Mouse (Mus musculus): ENCODE data around the gene C1qtnf4. TPM values are rescaled to one million over a fixed set of nuclear protein-coding genes. Genes with fewer than 3 reads are reported as not detected.

Gene C1qtnf4
- 0.76 and 0.90 TPM in 2 replicates for polyA plus RNA-seq (2012)

DNA sequence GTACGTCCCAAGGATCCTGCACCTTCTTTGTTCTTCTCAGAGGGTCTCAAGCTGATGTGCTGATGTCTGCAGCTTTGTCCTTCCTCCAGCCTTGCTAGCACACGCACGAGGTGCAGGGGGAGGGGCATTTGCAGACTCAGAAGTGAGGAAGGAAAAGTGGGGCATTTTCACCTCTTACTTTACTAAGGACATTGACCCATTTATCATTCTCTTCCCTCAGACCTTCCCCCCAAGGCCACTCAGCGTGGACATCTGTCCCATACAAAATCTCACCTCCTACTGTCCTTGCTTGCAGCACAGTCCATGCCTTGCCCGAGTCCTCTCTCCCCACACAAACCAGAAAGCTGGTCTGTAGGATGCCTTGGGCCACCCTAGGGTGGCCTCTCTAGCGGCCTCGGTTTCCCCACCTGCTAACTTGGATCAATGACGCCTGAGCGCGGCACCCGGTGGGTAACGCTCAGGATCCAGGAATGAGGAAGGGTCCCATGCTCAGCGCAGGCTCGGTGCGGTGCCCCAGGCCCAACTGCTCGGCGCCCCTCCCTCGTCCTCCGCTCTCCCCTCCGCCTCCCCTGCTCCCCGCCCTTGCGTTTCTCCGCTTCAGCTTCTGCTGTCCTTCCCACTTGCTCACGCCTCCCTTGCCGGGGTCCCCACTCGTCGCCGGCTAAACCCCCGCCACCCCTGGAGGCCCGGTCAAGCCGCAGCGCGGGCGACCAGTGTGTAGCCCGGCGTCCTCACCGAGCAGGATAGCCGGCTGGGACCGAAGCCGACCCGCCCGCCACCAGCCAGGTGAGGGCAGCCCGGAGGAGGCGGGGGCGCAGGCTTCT is at the start of gene C1qtnf4:
Gene C1qtnf4 (plus strand): TSS at position 643 of the 824 bp plus-strand sequence.

DNA sequence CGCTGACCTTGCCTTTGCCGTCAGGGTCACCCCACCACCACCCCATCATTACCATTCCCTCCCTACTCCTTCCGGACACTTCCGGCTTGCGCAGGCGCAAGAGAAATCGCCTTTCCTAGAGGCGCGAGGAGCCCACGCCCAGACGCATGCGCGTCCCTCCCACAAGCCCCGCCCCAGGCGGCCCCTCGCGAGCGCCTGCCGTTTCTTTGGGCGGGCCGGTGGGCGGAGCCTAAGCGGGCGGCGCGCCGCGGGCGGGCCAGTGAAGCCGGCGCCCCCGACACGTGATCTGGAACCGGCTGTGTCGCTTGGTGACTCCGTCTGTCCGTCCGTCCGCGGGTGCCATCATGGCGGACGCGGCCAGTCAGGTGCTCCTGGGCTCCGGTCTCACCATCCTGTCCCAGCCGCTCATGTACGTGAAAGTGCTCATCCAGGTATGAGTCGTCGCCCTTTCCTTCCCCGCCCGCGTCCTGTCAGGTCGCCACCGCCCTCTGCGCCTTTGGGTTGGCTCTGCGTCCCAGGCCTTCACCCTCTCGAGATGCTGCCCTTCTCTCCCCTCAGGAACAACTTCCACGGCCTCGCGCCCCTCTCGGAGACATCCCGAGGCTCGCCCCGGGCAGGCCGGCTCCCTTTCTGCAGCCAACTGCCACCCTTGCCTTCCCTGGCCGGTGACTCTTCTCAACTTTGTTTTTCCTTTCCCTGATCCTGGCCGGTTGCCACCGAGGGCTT is 38.5 kb upstream of the C1qtnf4 start, which contains the start of gene Mtch2:
Gene Mtch2 (plus strand): TSS at position 201 of the 726 bp plus-strand sequence.

DNA sequence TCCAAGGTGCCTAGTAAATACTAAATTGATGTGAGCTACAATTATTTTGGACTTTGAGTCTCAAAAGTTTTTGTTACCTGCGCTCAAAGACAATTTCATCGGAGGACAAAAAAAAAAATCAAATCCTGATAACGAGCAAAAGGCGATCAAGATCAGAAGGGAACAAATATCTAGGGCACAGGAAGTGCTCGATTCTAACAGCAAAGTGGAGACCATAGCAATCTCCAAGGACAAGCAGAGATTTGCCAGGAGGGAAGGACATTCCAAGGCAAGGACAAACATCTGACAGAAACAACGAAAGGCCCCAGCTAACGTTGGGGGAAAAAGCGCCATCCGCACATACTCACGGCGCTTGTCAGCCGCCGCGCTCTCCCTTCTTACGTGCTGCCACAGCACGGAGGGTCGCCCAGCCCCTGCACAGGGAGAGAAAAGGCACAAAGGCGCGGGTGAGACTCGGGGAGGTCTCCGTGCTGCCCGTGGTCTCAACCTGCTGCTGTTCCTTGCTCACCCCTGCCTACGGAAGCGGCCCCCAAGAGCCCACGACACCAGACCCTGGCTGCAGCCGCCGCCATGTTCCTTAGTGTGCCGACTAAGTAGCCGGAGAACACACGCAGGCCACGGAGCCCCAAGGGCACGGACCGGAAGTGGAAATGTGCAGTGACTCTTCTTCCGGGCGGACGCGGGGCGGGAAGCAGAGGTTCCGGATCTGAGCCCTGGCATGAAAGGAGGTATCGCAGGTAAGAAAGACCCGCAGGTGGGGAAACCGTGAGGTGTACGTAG is 18.6 kb downstream of the C1qtnf4 start, which contains the start of the genes Kbtbd4 and Ndufs3:
Gene Kbtbd4 (plus strand): TSS at position 665 of the 780 bp plus-strand sequence.
Gene Ndufs3 (minus strand): TSS at position 752 of the 780 bp plus-strand sequence.

Other genes with a start within 250 kb of the C1qtnf4 start
- 3.6 and 5.0 TPM in 2 replicates for gene Nup160, start 208.6 kb upstream of the C1qtnf4 start, polyA plus RNA-seq (2012)
- gene Fnbp4, start 140.5 kb upstream of the C1qtnf4 start, polyA plus RNA-seq (2012), result 92.4 and 113 TPM in 2 replicates
- gene Agbl2, start 103.1 kb upstream of the C1qtnf4 start, polyA plus RNA-seq (2012), result not detected in 2 replicates
- 10.5 and 11.1 TPM in 2 replicates for gene Mtch2, start 38.7 kb upstream of the C1qtnf4 start, polyA plus RNA-seq (2012)
- 4.5 and 5.1 TPM in 2 replicates for gene Kbtbd4, start 18.9 kb downstream of the C1qtnf4 start, polyA plus RNA-seq (2012)
- gene Ndufs3, start 19.0 kb downstream of the C1qtnf4 start, polyA plus RNA-seq (2012), result 86.6 and 88.4 TPM in 2 replicates
- gene Celf1, start 54.5 kb downstream of the C1qtnf4 start, polyA plus RNA-seq (2012), result 20.7 and 38.0 TPM in 2 replicates
- 7.6 and 9.6 TPM in 2 replicates for gene Rapsn, start 149.8 kb downstream of the C1qtnf4 start, polyA plus RNA-seq (2012)
- gene Psmc3, start 168.1 kb downstream of the C1qtnf4 start, polyA plus RNA-seq (2012), result 156 and 164 TPM in 2 replicates
- 22.1 and 22.9 TPM in 2 replicates for gene Slc39a13, start 184.6 kb downstream of the C1qtnf4 start, polyA plus RNA-seq (2012)
- 314 and 409 TPM in 2 replicates for gene Spi1, start 196.5 kb downstream of the C1qtnf4 start, polyA plus RNA-seq (2012)
- gene Mybpc3, start 232.3 kb downstream of the C1qtnf4 start, polyA plus RNA-seq (2012), result 0.21 and 0.42 TPM in 2 replicates